Mouse (Mus musculus) forelimb bud, embryonic 11.5 days (tissue): ENCODE results near the gene Pde8b.
"Not testable (repeated sequence)": the region's sequence is repeated elsewhere in the genome, so short reads cannot be mapped to it uniquely, and the experiment has no call there.

ENCODE experiments used
- DNase-seq: peaks from one replicate; pipeline ENCODE4 v3.0.0-alpha.2; 2012; ENCODE audit warnings: low read depth, low spot score

Gene Pde8b

DNA sequence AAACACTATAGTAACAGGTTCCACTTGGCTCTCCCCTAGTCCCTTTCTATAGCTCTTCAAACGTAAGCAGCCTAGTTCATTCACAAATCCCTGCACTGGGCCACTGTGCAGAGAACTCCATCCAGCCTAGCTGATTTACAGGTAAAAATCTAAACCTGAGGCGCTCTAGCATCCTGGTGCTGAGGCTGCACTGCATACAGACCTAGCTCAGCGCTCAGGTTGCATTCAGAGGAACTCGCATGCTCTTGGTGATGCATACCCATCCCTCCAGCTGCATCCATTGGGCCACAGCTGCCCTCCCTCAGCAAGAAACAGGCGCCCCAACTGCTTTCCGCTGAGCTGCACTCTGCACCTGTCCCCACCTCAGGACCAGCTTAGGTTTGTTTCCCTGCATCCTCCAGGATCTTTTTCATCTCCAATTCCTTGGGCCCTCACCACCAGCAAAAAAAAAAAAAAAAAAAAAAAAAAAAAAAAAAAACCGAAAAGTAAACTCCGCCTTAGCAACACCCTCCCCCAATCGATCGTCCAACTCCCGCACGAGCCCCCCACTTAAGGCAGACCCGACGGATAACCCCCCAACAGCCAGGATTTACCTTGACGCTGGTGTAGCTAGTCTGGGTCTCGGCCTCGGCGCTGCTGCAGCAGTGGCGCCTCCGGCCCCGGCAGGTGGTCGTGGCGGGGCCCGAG, 28.1 kb downstream of the Pde8b start:
- DNase-seq: no peak

DNA sequence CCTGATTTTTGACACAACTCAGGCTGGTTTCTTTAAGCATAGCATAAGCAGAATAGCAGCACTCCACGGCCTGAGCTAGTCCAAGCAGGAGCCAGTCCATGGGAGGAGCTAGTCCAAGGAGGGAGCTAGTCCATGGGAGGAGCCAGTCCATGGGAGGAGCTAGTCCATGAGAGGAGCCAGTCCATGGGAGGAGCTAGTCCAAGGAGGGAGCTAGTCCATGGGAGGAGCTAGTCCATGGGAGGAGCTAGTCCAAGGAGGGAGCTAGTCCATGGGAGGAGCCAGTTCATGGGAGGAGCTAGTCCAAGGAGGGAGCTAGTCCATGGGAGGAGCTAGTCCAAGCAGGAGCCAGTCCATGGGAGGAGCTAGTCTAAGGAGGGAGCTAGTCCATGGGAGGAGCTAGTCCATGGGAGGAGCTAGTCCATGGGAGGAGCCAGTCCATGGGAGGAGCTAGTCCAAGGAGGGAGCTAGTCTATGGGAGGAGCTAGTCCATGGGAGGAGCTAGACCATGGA, 34.4 kb downstream of the Pde8b start:
- not testable (repeated sequence) for DNase-seq

- no peak for DNase-seq
These were observed 37.8 kb downstream of the Pde8b start for GRCm38 (mm10) chr13:95212320-95212719.

GRCm38 (mm10) chr13:95207301-95207700, 42.8 kb downstream of the Pde8b start:
- DNase-seq: not testable (repeated sequence)

DNA sequence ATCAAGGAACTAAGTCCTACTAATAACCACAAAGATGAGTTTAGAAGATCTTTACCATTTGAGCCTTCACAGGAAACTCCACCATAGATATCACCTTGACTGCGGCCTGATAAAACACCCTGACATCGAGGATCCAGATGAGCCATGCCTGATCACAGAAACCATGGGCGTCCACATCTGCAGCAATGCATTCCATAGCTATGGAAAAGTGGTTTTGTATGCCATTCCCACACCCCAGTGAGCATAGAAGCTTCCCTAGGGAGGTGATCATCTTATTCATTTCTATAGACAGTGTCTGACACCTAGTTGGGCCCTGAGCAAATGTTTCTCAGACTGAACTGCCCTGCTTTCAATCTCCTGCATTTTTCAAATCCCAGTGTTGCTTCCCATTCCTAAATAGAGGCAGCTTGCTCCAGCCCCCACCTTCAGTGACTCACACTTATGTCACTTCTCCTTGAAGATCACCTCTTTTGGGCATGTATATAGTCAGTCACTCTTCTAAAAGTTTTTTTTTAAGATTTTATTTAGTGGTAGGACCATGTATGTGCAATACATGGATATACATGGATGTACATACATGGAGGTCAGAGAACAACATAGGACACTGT, 47.9 kb downstream of the Pde8b start:
- no peak for DNase-seq

DNA sequence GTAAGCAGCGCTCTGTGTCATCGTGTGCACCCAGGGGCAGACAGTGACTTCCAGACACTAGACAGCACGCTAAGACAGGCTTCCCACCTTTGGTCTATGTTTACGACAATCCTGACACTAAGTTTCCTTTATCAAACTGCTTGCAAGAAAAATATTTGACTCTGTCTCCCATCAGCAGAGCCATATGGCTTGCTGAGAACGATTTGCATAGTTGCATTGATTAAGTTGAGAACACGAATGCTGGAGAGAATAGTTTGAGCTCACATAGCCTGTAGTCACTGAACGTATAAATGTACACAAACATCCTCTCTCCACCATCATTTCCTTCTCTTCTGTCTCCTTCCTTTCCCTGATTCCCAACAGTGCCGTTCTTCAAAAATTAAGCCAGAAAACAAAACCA, 49.3 kb downstream of the Pde8b start:
- DNase-seq: no peak

- no peak for DNase-seq
These were observed 50.1 kb downstream of the Pde8b start for GRCm38 (mm10) chr13:95200036-95200435.

GRCm38 (mm10) chr13:95196106-95196705, 53.9 kb downstream of the Pde8b start:
- DNase-seq: no peak

DNA sequence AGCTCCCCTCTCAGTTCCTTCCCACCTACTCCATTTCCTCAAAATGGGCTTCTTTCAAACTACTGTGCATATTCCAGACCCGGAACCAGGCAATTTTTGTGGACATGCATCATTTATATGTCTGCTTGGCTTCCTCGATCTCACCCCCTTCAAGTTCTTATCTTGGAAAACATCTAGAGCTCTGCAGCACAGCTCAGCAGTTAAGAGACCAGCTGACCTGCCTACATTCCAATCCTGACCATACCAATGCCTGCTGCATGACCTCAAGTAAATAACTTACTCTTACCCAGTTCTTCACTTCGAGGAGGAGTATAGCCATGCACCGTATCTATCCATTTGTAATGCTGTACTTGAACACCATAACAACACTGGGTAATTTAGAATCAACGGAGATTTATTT, 58.2 kb downstream of the Pde8b start:
- no peak for DNase-seq

DNA sequence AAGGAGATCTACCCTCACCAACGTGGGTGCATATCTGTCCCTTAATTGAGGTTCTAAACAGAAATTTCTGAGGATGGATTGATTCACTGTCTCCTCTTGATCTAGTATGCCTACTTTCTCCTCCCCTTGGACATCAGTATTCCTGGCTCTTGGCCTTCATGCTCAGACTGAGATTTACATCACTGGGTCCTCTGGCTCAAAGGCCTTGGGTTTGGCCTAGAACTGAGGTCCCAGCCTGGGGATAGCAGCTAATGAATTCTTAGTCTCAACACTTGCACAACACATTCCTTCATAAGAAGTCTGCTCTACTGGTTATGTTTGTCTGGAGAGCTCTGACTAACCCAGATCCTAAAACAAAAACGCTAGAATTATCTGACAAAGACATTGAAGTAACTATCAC, 61.0 kb downstream of the Pde8b start:
- DNase-seq: no peak

GRCm38 (mm10) chr13:95187153-95187665, 62.9 kb downstream of the Pde8b start:
- no peak for DNase-seq

DNA sequence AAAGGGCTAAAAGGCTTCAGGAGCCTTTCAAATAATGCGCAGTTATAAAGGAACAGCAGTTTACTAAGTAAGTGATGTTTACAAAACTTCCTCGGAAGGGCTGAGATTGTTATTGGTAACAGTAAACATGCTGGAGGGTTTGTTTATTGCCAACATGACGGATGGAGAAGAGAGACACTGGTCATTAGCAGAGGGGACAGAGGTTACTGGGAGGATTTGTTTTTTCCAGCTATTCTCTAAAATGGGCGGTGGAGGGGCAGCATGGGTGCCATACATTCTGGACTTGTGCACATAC, 63.4 kb downstream of the Pde8b start:
- DNase-seq: no peak

DNA sequence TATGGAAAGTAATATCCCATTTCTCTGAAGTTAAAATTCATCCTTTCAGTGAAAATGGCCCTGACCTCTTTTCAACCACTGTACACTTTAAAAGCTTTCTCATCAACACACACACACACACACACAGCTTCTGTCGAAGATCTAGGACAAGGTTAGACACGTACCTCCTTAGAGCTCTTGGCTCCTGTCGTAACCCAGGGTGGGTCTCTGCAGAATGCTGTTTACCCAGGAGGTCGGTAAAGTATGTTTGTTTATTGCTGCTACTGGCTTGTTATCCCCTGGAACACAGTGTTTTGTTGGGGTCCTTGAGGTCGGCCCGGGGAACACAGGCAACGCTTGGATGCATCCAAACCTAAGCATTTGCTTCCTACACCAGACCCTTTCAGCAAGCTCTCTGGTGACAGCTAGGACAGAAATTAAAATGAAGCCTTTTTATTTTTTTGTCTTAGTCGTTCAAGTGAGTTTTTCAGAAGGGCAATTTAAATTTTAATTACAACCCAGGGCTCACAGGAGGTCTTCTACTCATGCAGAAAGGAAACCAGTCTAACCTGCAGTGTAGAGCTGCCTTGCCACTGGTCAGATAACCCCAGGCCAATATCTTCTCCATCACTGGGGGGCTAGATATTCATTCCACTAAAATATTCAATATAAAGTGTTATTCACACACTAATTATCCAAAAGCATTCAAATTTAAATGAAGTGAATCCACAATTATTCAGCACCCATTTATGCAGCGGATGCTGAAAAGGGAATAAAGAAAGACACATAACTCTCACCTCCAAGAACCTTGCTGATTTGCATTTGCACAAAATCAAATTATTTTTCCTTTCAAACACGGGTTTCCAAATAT, 64.0 kb downstream of the Pde8b start:
- DNase-seq: no peak

DNA sequence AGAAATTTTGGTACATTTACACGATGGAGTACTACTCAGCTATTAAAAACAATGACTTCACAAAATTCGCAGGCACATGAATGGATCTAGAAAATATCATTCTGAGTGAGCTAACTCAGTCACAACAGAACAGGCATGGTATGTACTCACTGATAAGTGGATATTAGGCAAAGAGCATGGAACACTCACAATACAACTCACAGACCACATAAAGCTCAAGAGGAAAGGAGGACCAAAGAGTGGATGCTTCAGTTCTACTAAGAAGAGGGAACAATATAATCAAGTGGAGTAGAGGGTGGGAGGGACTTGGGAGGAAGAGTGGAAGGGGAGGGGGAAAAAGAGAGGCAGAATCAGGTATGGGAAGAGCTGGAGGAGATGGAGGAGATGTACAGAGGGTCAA, 66.5 kb downstream of the Pde8b start:
- DNase-seq: no peak

DNA sequence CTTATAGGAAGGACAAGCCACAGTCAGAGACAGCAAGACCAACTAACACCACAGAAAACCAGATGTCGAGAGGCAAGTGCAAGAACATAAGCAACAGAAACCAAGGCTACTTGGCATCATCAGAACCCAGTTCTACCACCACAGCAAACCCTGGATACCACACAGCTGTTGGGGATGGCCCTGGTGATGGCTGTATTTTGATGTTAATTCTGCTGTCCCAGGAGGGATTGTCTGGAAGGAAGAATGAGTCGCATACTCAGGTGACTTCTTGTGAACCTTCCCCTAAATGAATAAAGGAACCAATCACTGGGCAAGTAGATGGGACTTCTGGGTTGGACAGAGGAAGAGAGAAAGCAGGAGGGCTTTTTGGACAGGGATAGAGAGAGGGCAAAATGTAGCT, 69.9 kb downstream of the Pde8b start:
- DNase-seq: no peak

DNA sequence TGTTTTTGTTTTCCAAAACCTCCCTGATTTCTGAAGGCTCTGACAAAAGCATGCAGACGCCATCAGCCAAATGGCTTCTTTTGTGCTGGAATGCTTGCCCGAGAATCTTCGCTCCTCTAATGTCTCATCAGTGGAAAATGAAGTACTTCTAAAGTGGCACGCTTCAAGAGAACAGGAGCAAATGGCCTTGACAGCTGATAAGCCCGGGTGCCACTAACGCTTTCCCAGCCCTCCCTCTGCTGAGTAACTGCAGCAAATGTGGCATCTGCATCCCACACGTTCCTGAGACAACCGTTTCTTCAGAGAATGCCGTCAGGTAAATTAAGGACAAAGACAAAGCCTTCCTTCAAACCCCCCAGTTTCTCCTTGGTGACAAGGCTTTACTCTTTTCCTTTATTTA, 72.8 kb downstream of the Pde8b start:
- DNase-seq: no peak

DNA sequence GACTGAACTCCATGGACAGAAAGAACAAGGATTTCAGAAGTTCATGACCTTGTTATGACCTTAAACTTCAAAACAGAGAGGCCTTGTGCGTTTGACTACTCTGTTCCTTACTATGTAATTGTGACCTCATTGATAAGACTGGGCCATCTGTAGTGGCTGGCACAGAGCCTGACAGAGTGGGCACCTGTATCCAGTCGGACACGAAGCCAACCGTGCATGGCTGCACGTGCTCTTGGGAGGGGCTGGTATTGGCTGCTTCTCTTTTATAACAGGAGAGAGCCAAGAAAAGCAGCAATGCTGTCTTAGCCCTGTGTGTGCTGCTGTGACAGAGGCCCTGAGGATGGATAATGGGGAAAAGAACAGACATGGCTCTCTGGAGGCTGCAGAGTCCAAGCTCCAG, 73.7 kb downstream of the Pde8b start:
- no peak for DNase-seq

- DNase-seq: no peak
These were observed 75.9 kb downstream of the Pde8b start for GRCm38 (mm10) chr13:95174253-95174652.

GRCm38 (mm10) chr13:95172346-95172745, 77.8 kb downstream of the Pde8b start:
- no peak for DNase-seq

GRCm38 (mm10) chr13:95160211-95160610, 89.9 kb downstream of the Pde8b start:
- DNase-seq: no peak

- DNase-seq: no peak
These were observed 91.2 kb downstream of the Pde8b start for GRCm38 (mm10) chr13:95158986-95159385.

GRCm38 (mm10) chr13:95144746-95145145, 105.4 kb downstream of the Pde8b start:
- no peak for DNase-seq
